Comparison of ENCODE assay signal across 9 mouse cellular contexts in the genomic region with DNA sequence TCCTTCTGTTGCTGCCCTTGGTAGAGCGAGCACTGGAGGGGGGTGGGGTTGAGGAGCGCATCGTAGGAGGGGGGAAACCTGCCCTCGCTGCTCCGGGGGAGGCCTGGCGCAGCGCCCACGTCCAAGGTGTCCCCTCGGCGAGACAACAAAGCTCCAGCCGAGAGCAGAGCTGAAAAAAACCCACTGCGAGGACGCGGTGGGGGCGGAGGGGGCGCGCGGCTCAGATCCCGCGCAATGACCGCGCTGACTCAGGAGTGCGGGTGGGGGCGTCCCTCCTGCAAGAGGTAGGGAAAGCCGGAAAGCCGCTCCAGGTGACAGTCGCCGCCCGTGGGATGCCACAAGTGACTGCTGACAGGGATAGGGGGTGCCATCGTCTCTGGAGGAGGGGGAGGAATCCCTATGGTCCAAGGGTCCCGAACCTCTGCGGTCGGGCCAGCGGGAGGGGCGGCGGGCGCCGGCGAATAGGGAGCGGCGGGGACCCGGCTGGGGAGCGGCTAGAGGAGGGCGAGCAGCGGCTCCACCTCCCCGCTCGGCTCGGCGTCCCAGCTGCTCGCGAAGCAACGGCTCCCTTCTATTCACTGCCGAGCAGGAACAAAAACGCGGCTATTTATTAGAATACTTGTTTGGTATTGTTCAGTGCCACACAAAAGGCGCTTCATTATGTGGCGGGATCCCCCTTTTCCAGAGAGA. TPM values are rescaled to one million over a fixed set of nuclear protein-coding genes. Genes with fewer than 3 reads are reported as not detected.
DNase-seq lines count a peak whose midpoint lies in the region; ATAC-seq lines count a peak whose summit lies in the region.
"Had no signal": no experiment of that assay in that cellular context is flagged by ENCODE, and none has a peak within 500 bp of the region (broad histone marks: within the 10 kb centered on the region; RNA-seq: fewer than 3 reads in every experiment).

No protein-coding gene starts in this region.

- under 1% methylated on average over 57 of the region's 57 CpGs for WGBS in limb, embryonic 11.5 days
- WGBS in stomach, embryonic 14.5 days, result under 1% methylated on average over 56 of the region's 57 CpGs

- peak overlapping the region; percentile 24 for H3K4me2 ChIP-seq in limb, embryonic 11.5 days (ENCODE audit: low read depth, severe bottlenecking)
- peak overlapping the region; percentile 33 for H3K4me2 ChIP-seq in stomach, embryonic 14.5 days (replicated peaks; ENCODE audit: low read depth, low read length)

- peaks cover 99% of the 10 kb centered on the region for H3K27me3 ChIP-seq in megakaryocyte, embryonic 14.5 days (replicated peaks)
- peaks cover 95% of the 10 kb centered on the region for H3K27me3 ChIP-seq in limb, embryonic 11.5 days (ENCODE audit: control insufficient read depth, insufficient read depth, low read length)
- H3K27me3 ChIP-seq in stomach, embryonic 14.5 days (ENCODE audit: control insufficient read depth, insufficient read depth, low read length), result peaks cover 70% of the 10 kb centered on the region

- peaks cover 28% of the 10 kb centered on the region for H3K4me1 ChIP-seq in megakaryocyte, embryonic 14.5 days
- H3K4me1 ChIP-seq in limb, embryonic 11.5 days (ENCODE audit: control insufficient read depth, insufficient read depth, low read length), result peaks cover 5% of the 10 kb centered on the region; the same call in 1 of the 2 replicates
- H3K4me1 ChIP-seq in stomach, embryonic 14.5 days (ENCODE audit: control insufficient read depth, insufficient read depth, low read length), result peaks cover 10% of the 10 kb centered on the region; the same call in 1 of the 2 replicates

- 0 out of 2 replicates have a peak, but pooled peaks cover 3% of the 10 kb centered on the region for H3K9me3 ChIP-seq in megakaryocyte, embryonic 14.5 days
- H3K9me3 ChIP-seq in limb, embryonic 11.5 days (ENCODE audit: control insufficient read depth, low read length), result no peaks in the 10 kb centered on the region
- no peaks in the 10 kb centered on the region for H3K9me3 ChIP-seq in stomach, embryonic 14.5 days (ENCODE audit: control insufficient read depth, low read depth, low read length)

- H3K36me3 ChIP-seq in megakaryocyte, embryonic 14.5 days (replicated peaks; ENCODE audit: low read length), result no peaks in the 10 kb centered on the region
- no peaks in the 10 kb centered on the region for H3K36me3 ChIP-seq in limb, embryonic 11.5 days (ENCODE audit: control insufficient read depth, insufficient read depth, low read length)
- H3K36me3 ChIP-seq in stomach, embryonic 14.5 days (ENCODE audit: control insufficient read depth, insufficient read depth, low read length), result no peaks in the 10 kb centered on the region

- H3K9ac ChIP-seq in limb, embryonic 11.5 days (ENCODE audit: low read length), result no peak overlapping the region
- H3K9ac ChIP-seq in stomach, embryonic 14.5 days (replicated peaks; ENCODE audit: low read depth, low read length), result no peak overlapping the region

- peak overlapping the region; percentile 62 for H3K4me3 ChIP-seq in megakaryocyte, embryonic 14.5 days (replicated peaks)
- H3K4me3 ChIP-seq in limb, embryonic 11.5 days (ENCODE audit: low read depth, low read length), result peak overlapping the region; percentile 3; the same call in 1 of the 2 replicates
- H3K4me3 ChIP-seq in stomach, embryonic 14.5 days (ENCODE audit: low read depth, low read length), result peak overlapping the region; percentile 22

- no peak for ATAC-seq in megakaryocyte, adult 5-6 weeks (ENCODE audit: poor library complexity, severe bottlenecking)
- no peak for ATAC-seq in limb, embryonic 11.5 days (ENCODE audit: insufficient number of reproducible peaks, low FRiP score, low TSS enrichment, low read depth)
- ATAC-seq in stomach, embryonic 14.5 days (ENCODE audit: insufficient number of reproducible peaks, insufficient read depth, low FRiP score, low read depth), result no peak

- DNase-seq in adrenal gland, postnatal 14 days, result peak; percentile 13
- no peak for DNase-seq in adrenal gland, postnatal 4 days (ENCODE audit: low spot score in 2 of 2)
- no peak for DNase-seq in limb, embryonic 11.5 days (ENCODE audit: low spot score)
- no peak for DNase-seq in adrenal gland, adult 2 months
- no peak for DNase-seq in right cerebral cortex, adult 2 months (ENCODE audit: low spot score in 2 of 2)

- no peak overlapping the region for H3K27ac ChIP-seq in limb, embryonic 11.5 days (replicated peaks; ENCODE audit: low read depth, low read length)
- no peak overlapping the region for H3K27ac ChIP-seq in stomach, embryonic 14.5 days (ENCODE audit: low read length)
- H3K27ac ChIP-seq: macrophage had no signal

RNA-seq across cellular contexts. Expression of gene Sox1, which starts 10.0 kb away (rescaled TPM):
- total RNA-seq in adrenal gland, postnatal 14 days (2021), result not detected in 2 replicates
- total RNA-seq in adrenal gland, postnatal 4 days (2021), result under 1 TPM; 0.06 to 0.25 TPM
- polyA plus RNA-seq in megakaryocyte, embryonic 14.5 days (2012; ENCODE audit: insufficient read depth, low replicate concordance), result not detected in 2 replicates
- total RNA-seq in megakaryocyte, adult 5-6 weeks (2015), result not detected in 2 replicates
- total RNA-seq in megakaryocyte, adult 5-6 weeks (2017), result not detected in 2 replicates
- polyA plus RNA-seq in limb, embryonic 11.5 days (2014; fragmentation: Nextera tagmentation; extraction: Ambion mirVana), result not detected in 2 replicates
- polyA plus RNA-seq in stomach, embryonic 14.5 days (2014; fragmentation: Nextera tagmentation; extraction: Ambion mirVana), result not detected in 2 replicates
- total RNA-seq in adrenal gland, adult 2 months (2021), result not detected
- 0.04 TPM in 1 of 2 replicates, not detected in the other for polyA plus RNA-seq in adrenal gland, adult 2 months (2012; rRNA removed)
- polyA plus RNA-seq: macrophage had no signal

Comparison
In these comparisons a context has a peak if more than half of its experiments do, and no peak if none do; other contexts are left out.
1. H3K4me3 ChIP-seq: peak in every context shown above with its lines; median percentile 62 in megakaryocyte, embryonic 14.5 days; 22 in stomach, embryonic 14.5 days; 3 in limb, embryonic 11.5 days.